Mouse (Mus musculus) T-helper 2 cell (primary cell): Measurements from ENCODE around the gene Acot6.
"Not testable (repeated sequence)": the region's sequence is repeated elsewhere in the genome, so short reads cannot be mapped to it uniquely, and the experiment has no call there.

ENCODE experiments used
- in situ Hi-C: fragments of 300-600 bp; cut with MboI, MseI; formaldehyde crosslinking; loops from one replicate; pipeline ENCODE4 v1.15.1; 2025; ENCODE audit warnings: high pct_unique_total_duplicates

Gene Acot6

GRCm38 (mm10) chr12:84100604-84101492, at the start of gene Acot6:
Acot6 (plus strand) TSS chr12:84100654.
- in situ Hi-C loops = not testable (repeated sequence)

- in situ Hi-C loops = not testable (repeated sequence)
Measured at GRCm38 (mm10) chr12:84050744-84051143, 49.7 kb upstream of the Acot6 start.

GRCm38 (mm10) chr12:84051937-84052474, 48.4 kb upstream of the Acot6 start, which contains the start of gene Acot3:
Acot3 (plus strand) TSS chr12:84052144.
- in situ Hi-C loops = no loop called here

- in situ Hi-C loops = no loop called here
Measured at GRCm38 (mm10) chr12:84052609-84053008, 47.8 kb upstream of the Acot6 start.

- in situ Hi-C loops = no loop called here
Measured at GRCm38 (mm10) chr12:84053173-84053572, 47.3 kb upstream of the Acot6 start.

- in situ Hi-C loops = no loop called here
Measured at GRCm38 (mm10) chr12:84053679-84054391, 46.6 kb upstream of the Acot6 start.

- in situ Hi-C loops = loop anchor here (5.0 kb wide), 1 partner anchor 89 kb away; no protein-coding TSS in a partner anchor
Measured at GRCm38 (mm10) chr12:84060946-84061345, 39.5 kb upstream of the Acot6 start.

- in situ Hi-C loops = loop anchor here (5.0 kb wide), 1 partner anchor 90 kb away; no protein-coding TSS in a partner anchor
Measured at GRCm38 (mm10) chr12:84062336-84062735, 38.1 kb upstream of the Acot6 start.

GRCm38 (mm10) chr12:84063228-84063627, 37.2 kb upstream of the Acot6 start:
- in situ Hi-C loops = loop anchor here (5.0 kb wide), 1 partner anchor 91 kb away; no protein-coding TSS in a partner anchor

- in situ Hi-C loops = loop anchor here (5.0 kb wide), 1 partner anchor 92 kb away; no protein-coding TSS in a partner anchor
Measured at GRCm38 (mm10) chr12:84063833-84064232, 36.6 kb upstream of the Acot6 start.

- in situ Hi-C loops = loop anchor here (5.0 kb wide), 1 partner anchor 92 kb away; no protein-coding TSS in a partner anchor
Measured at GRCm38 (mm10) chr12:84064621-84065020, 35.8 kb upstream of the Acot6 start.

GRCm38 (mm10) chr12:84067752-84068151, 32.7 kb upstream of the Acot6 start:
- in situ Hi-C loops = no loop called here

GRCm38 (mm10) chr12:84068296-84068695, 32.2 kb upstream of the Acot6 start:
- in situ Hi-C loops = no loop called here

GRCm38 (mm10) chr12:84068986-84069385, 31.5 kb upstream of the Acot6 start, which contains the start of gene Acot5:
Acot5 (plus strand) TSS chr12:84069325.
- in situ Hi-C loops = no loop called here

- in situ Hi-C loops = not testable (repeated sequence)
Measured at GRCm38 (mm10) chr12:84069582-84069981, 30.9 kb upstream of the Acot6 start.

GRCm38 (mm10) chr12:84071696-84072095, 28.8 kb upstream of the Acot6 start:
- in situ Hi-C loops = no loop called here

- in situ Hi-C loops = no loop called here
Measured at GRCm38 (mm10) chr12:84077371-84077990, 23.0 kb upstream of the Acot6 start.

GRCm38 (mm10) chr12:84083842-84084241, 16.6 kb upstream of the Acot6 start:
- in situ Hi-C loops = no loop called here

GRCm38 (mm10) chr12:84084581-84084980, 15.9 kb upstream of the Acot6 start:
- in situ Hi-C loops = no loop called here

GRCm38 (mm10) chr12:84094666-84095065, 5.8 kb upstream of the Acot6 start:
- in situ Hi-C loops = not testable (repeated sequence)

GRCm38 (mm10) chr12:84099605-84100004, 849 bp upstream of the Acot6 start:
- in situ Hi-C loops = no loop called here
